Mouse (Mus musculus): ENCODE measurements at regions not wholly inside any gene's neighbourhood (a gene's known extent, or its start where the extent isn't known, plus 50 kb on each side); places are given as distances from the start of the nearest gene placed in this dataset.

- DNase-seq (ENCODE audit: low read depth, low spot score), result no peak
These were observed 1171.1 kb downstream of the Efnb2 start for GRCm38 (mm10) chr8:7489948-7490347.

- DNase-seq (ENCODE audit: low read depth, low spot score), result no peak
These were observed 1188.8 kb downstream of the Efnb2 start for GRCm38 (mm10) chr8:7472153-7472796.

GRCm38 (mm10) chr8:7469261-7469660 lies 1191.8 kb downstream of the Efnb2 start:
- peak; percentile 77 for DNase-seq (ENCODE audit: low read depth, low spot score)

- DNase-seq (ENCODE audit: low read depth, low spot score), result peak; percentile 67
These were observed 1198.2 kb downstream of the Efnb2 start for GRCm38 (mm10) chr8:7462798-7463197.

- peak; percentile 24 for DNase-seq (ENCODE audit: low read depth, low spot score)
These were observed 1211.7 kb downstream of the Efnb2 start for GRCm38 (mm10) chr8:7449361-7449760.

GRCm38 (mm10) chr8:7447026-7447425 lies 1214.0 kb downstream of the Efnb2 start:
- no peak for DNase-seq (ENCODE audit: low read depth, low spot score)

GRCm38 (mm10) chr8:7440829-7441228 lies 1220.2 kb downstream of the Efnb2 start:
- DNase-seq (ENCODE audit: low read depth, low spot score), result no peak

- peak; percentile 18 for DNase-seq (ENCODE audit: low read depth, low spot score)
These were observed 1220.8 kb downstream of the Efnb2 start for GRCm38 (mm10) chr8:7440278-7440684.

GRCm38 (mm10) chr8:7439869-7440268 lies 1221.2 kb downstream of the Efnb2 start:
- DNase-seq (ENCODE audit: low read depth, low spot score), result no peak

GRCm38 (mm10) chr8:7430482-7430881 lies 1230.6 kb downstream of the Efnb2 start:
- DNase-seq (ENCODE audit: low read depth, low spot score), result no peak

GRCm38 (mm10) chr8:7398175-7398574 lies 1262.9 kb downstream of the Efnb2 start:
- no peak for DNase-seq (ENCODE audit: low read depth, low spot score)

- DNase-seq (ENCODE audit: low read depth, low spot score), result peak; percentile 16
These were observed 1263.6 kb downstream of the Efnb2 start for GRCm38 (mm10) chr8:7397355-7397862.

All from brain, adult 2 months (tissue).